8 mouse cellular contexts compared by ENCODE assay signal in the genomic region with DNA sequence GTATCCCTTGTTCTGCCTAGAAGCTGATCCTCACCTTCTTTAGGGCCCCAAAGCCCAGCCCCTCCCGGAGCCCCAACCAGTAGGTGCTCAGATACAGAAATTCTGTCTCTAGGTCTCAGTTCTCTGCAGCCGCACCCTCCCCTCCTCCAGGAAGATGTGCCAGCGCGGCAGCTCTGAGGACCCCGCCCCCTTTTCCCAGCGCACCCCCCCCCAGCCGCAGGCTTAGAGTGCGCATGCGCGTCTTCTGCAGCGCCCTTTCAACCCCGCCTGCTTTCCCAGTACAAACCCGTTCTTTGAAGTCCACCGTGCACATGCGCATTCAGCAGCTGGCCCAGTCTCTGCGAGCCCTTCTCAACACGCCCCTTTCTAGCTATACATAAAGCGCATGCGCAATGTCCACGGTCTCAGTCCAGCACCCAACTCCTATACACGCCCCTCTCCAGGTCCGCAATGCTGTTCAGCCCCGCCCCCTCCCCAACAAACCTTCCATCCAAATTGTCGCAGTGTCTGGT. TPM values are rescaled to one million over a fixed set of nuclear protein-coding genes. Genes with fewer than 3 reads are reported as not detected.
A peak's percentile ranks its signal among the peaks of the same experiment; 100 is the strongest.
DNase-seq lines count a peak whose midpoint lies in the region; ATAC-seq and TF ChIP-seq lines count a peak whose summit lies in the region.

No protein-coding gene starts in this region.

- ATAC-seq in hindbrain, embryonic 16.5 days = peak; percentile 96

- 21% methylated on average over 14 of the region's 24 CpGs for WGBS in hindbrain, embryonic 16.5 days

- peak overlapping the region; percentile 62 for H3K9ac ChIP-seq in hindbrain, embryonic 16.5 days (ENCODE audit: low read depth, low read length)

- no peak for TF ChIP-seq CTCF in gastrocnemius, adult 2 months (IDR thresholded peaks at IDR 0.05)

- H3K36me3 ChIP-seq in hindbrain, embryonic 16.5 days (ENCODE audit: control insufficient read depth, insufficient read depth, low read length) = peaks cover 8% of the 10 kb centered on the region

- H3K4me1 ChIP-seq in hindbrain, embryonic 16.5 days (ENCODE audit: control insufficient read depth, insufficient read depth, low read depth, low read length) = peaks cover 5% of the 10 kb centered on the region; the same call in 1 of the 2 replicates

- peak overlapping the region; percentile 81 for H3K27ac ChIP-seq in gastrocnemius, adult 2 months
- peak overlapping the region; percentile 88 for H3K27ac ChIP-seq in hindbrain, embryonic 16.5 days (ENCODE audit: low read depth, low read length)

- intact Hi-C loops in gastrocnemius, adult 2 months (cut with DNase I) = loop anchor here (10.0 kb wide), 1 partner anchor 992 kb away; a partner anchor contains a TSS

- DNase-seq in ZHBTc4 (ENCODE audit: low read depth, low spot score) = peak; percentile 97
- peak; percentile 82 to 87 for DNase-seq in cerebellum, postnatal 36 days
- peak; percentile 93 for DNase-seq in gastrocnemius, adult 2 months
- peak; percentile 82 for DNase-seq in left cerebral cortex, adult 11 months (ENCODE audit: low spot score)
- peak; percentile 92 for DNase-seq in lung, postnatal 36 days
- DNase-seq in retina, postnatal 1 day = peak; percentile 97
- DNase-seq in thymus, postnatal 4 days = peak; percentile 89

- no peaks in the 10 kb centered on the region for H3K9me3 ChIP-seq in hindbrain, embryonic 16.5 days (ENCODE audit: control insufficient read depth, low read length)

- H3K4me2 ChIP-seq in hindbrain, embryonic 16.5 days (ENCODE audit: low read length) = peak overlapping the region; percentile 64

- H3K4me3 ChIP-seq in gastrocnemius, adult 2 months = peak overlapping the region; percentile 77
- peak overlapping the region; percentile 50 for H3K4me3 ChIP-seq in hindbrain, embryonic 16.5 days (ENCODE audit: low read length)

- no peaks in the 10 kb centered on the region for H3K27me3 ChIP-seq in hindbrain, embryonic 16.5 days (replicated peaks; ENCODE audit: control insufficient read depth, insufficient read depth, low read length)

RNA-seq across cellular contexts. Expression of a gene that starts 1.3 kb away (rescaled TPM):
- 10 to 100 TPM; 14.1 to 15.4 TPM for total RNA-seq in gastrocnemius, adult 2 months (2021)
- 569 and 595 TPM in 2 replicates for polyA plus RNA-seq in hindbrain, embryonic 16.5 days (2015; fragmentation: Nextera tagmentation; extraction: Ambion mirVana)

Comparison
In these comparisons a context has a peak if more than half of its experiments do, and no peak if none do; other contexts are left out.
1. Peak in every context shown above with its lines: DNase-seq, ATAC-seq, H3K4me3 ChIP-seq and H3K27ac ChIP-seq.